Mouse (Mus musculus): ENCODE measurements around the gene Cnnm2.

GRCm38 (mm10) chr19:46837290-46838079 is 76.1 kb downstream of the Cnnm2 start:
- TF ChIP-seq POLR2A (IDR thresholded peaks at IDR 0.05; ENCODE audit: low read depth, low read length): no peak
- no peak for TF ChIP-seq CTCF (IDR thresholded peaks at IDR 0.05; ENCODE audit: extremely low read depth, insufficient read depth, insufficient read length, insufficient replicate concordance)

All from spleen, adult 2 months (tissue).